Mouse (Mus musculus) midbrain, embryonic 15.5 days (tissue): ENCODE results near the gene Serpina3n. TPM values are rescaled to one million over a fixed set of nuclear protein-coding genes. Genes with fewer than 3 reads are reported as not detected.
"Not testable (repeated sequence)": the region's sequence is repeated elsewhere in the genome, so short reads cannot be mapped to it uniquely, and the experiment has no call there.

Experiments
- ATAC-seq: fragments of 200-750 bp; cut with Nextera tagmentation; replicated peaks from 2 replicates; pipeline ENCODE4 v1.8.0; 2017; ENCODE audit warnings: moderate TSS enrichment
- H3K27ac ChIP-seq: fragments of 300-500 bp; sonication (generic); 2 replicates; pipeline ENCODE4 v1.5.1; 2015; ENCODE audit warnings: mild to moderate bottlenecking, inconsistent platforms
- H3K27me3 ChIP-seq: fragments of 300-500 bp; sonication (generic); replicated peaks from 2 replicates; pipeline ENCODE4 v1.6.1; 2015; ENCODE audit warnings: inconsistent platforms
- H3K36me3 ChIP-seq: fragments of 300-500 bp; sonication (generic); replicated peaks from 2 replicates; pipeline ENCODE4 v1.6.1; 2015; ENCODE audit warnings: inconsistent platforms
- H3K4me1 ChIP-seq: fragments of 300-500 bp; sonication (generic); 2 replicates; pipeline ENCODE4 v1.6.1; 2015; ENCODE audit warnings: inconsistent platforms
- H3K4me2 ChIP-seq: fragments of 300-500 bp; sonication (generic); 2 replicates; pipeline ENCODE4 v1.6.1; 2015; ENCODE audit warnings: inconsistent platforms, mild to moderate bottlenecking, moderate library complexity
- H3K4me3 ChIP-seq: fragments of 300-500 bp; sonication (generic); 2 replicates; pipeline ENCODE4 v1.5.1; 2015; ENCODE audit warnings: mild to moderate bottlenecking, inconsistent platforms
- H3K9ac ChIP-seq: fragments of 300-500 bp; sonication (generic); 2 replicates; pipeline ENCODE4 v1.6.1; 2015; ENCODE audit warnings: mild to moderate bottlenecking, inconsistent platforms
- H3K9me3 ChIP-seq: fragments of 300-500 bp; sonication (generic); 2 replicates; pipeline ENCODE4 v1.6.1; 2016; ENCODE audit warnings: inconsistent platforms
- WGBS: fragments of 180-500 bp; shearing (Covaris S2); methylation state at CpG from one replicate; pipeline ENCODE4 v1.1.7; 2015; ENCODE audit warnings: mixed read lengths; 5-methylcytosine and 5-hydroxymethylcytosine counted together
- polyA plus RNA-seq: library from polyadenylated mRNA; unstranded; fragments of >200 nt; fragmentation: Nextera tagmentation; extraction: Ambion mirVana; gene quantifications from 2 replicates; pipeline ENCODE4 v1.2.1, GENCODE M21; 2015

Serpina3n gene
- polyA plus RNA-seq: 0.44 and 0.47 TPM in 2 replicates

DNA sequence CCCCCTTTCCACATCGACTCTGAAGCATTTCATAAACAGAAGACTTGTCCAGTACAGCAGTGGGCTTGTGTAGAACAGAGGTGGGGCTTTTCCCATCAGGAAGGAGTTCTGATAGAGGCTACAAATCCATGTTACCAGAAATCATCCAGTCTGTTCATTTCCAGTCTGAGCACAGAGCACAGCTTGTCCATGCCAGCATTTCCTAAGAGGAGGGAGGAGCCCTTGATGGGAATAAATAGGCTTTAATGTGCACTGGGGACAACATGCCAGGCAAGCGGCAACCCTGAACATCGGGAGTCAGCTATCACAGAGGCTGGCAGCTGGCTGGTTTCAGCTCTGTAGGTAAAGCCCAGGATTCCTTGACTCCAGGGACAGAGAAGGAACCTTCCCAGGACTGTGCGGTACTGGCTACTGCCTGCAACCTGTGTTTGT is at the start of gene Serpina3n:
TSS of gene Serpina3n (plus strand) at position 276 of the 432 bp plus-strand sequence.
- no peak within 1 kb of the TSS for H3K27ac ChIP-seq
- H3K27me3 ChIP-seq: no peaks in the 10 kb centered on the region
- H3K9ac ChIP-seq: no peak within 1 kb of the TSS
- no peak within 1 kb of the TSS for H3K4me2 ChIP-seq
- ATAC-seq: no peak
- H3K4me1 ChIP-seq: no peaks in the 10 kb centered on the region
- H3K4me3 ChIP-seq: no peak within 1 kb of the TSS
- no peaks in the 10 kb centered on the region for H3K36me3 ChIP-seq
- WGBS: 56% methylated on average over 4 of the region's 4 CpGs
- H3K9me3 ChIP-seq: no peaks in the 10 kb centered on the region

DNA sequence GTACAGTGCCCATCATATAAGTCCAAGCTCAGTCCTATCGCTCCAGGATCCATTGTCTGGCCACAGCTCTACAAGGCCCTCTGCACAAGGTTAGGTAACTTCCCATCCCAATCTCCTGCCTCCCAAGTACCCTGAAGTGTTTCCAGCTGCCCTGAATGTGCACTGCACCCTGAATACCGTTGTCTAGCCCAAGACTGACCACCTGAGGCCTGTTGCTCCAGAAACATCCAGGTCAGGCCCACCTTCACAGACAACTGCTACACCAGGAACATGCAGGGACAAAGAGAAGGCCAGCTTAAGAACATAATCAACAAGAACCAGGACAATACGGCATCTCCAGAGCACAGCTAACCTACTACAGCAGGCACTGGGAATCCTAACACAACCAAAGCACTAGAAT is 36.5 kb upstream of the Serpina3n start:
- H3K9ac ChIP-seq: no peak overlapping the region
- no peaks in the 10 kb centered on the region for H3K4me1 ChIP-seq
- no peaks in the 10 kb centered on the region for H3K36me3 ChIP-seq
- no peak for ATAC-seq
- no peak overlapping the region for H3K4me3 ChIP-seq
- no peaks in the 10 kb centered on the region for H3K27me3 ChIP-seq
- 84% methylated on average over 3 of the region's 3 CpGs for WGBS
- no peak overlapping the region for H3K4me2 ChIP-seq
- H3K9me3 ChIP-seq: no peaks in the 10 kb centered on the region
- H3K27ac ChIP-seq: no peak overlapping the region

DNA sequence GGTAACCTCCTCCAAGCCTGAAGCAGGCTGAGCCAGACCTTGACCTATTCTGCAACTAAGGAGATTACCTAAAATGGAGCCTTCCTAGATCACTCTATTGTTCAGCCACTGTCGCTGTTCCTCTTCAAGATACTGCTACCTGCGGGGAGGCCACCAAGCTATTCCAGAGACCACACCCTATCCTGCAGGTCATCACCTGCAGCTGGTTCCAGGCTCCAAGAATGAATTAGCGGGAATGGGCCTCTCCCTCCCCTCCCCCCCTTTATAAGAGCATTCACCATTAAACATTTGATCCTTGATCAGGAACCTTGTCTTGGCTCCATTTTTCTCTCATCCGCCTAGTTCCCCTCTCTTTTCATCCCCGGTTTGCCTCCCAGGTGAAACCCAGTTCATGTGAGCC is 29.4 kb upstream of the Serpina3n start:
- not testable (repeated sequence) for H3K9me3 ChIP-seq, H3K4me2 ChIP-seq, H3K9ac ChIP-seq, H3K36me3 ChIP-seq, H3K4me3 ChIP-seq, ATAC-seq, H3K27ac ChIP-seq, H3K27me3 ChIP-seq, H3K4me1 ChIP-seq
- 73% methylated on average over 5 of the region's 5 CpGs for WGBS

DNA sequence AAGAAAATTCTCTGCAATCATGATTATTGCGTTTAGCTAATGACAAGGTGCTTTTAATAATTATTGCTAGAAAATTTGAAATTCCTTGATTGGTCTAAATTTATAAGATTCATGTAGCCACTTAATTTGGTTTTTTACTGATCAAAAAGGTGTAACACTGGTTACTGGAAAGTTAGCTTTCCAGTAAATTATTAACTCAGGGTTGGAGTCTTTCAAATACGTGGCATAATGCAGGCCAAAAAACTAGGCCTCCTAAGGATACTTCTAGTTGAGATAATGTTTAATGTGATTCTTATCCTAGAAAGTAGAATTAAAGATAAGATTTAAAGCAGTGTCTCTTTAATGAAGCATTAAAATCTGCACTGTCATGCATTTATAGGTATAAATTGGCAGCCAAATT is 28.2 kb upstream of the Serpina3n start:
- H3K4me3 ChIP-seq, H3K4me2 ChIP-seq, H3K36me3 ChIP-seq, H3K4me1 ChIP-seq, ATAC-seq, H3K27me3 ChIP-seq, H3K9ac ChIP-seq, H3K27ac ChIP-seq, H3K9me3 ChIP-seq: not testable (repeated sequence)
- 80% methylated on average over 2 of the region's 2 CpGs for WGBS

DNA sequence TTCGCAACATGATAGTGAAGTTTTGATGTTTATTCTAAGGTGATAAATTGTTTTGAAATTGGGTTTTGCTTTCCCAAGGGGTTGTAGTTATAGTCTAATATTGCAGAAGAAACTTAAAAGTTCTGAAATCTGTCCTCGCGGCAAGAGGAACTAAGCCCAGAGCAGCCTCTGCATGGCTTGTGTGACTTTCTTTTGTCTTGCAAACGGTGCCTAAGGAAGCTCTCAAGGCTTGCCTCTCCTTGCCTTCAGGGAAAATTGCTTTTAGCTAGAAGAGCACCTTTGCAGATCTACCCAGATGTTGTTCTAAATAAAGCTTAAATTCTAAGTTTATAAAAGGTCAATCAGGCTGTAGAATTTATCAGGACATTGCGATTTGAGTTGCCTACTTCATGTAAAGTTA is 27.7 kb upstream of the Serpina3n start:
- H3K4me1 ChIP-seq, H3K27ac ChIP-seq, H3K27me3 ChIP-seq, ATAC-seq, H3K4me2 ChIP-seq, H3K4me3 ChIP-seq, H3K9ac ChIP-seq, H3K9me3 ChIP-seq, H3K36me3 ChIP-seq: not testable (repeated sequence)
- WGBS: 47% methylated on average over 5 of the region's 5 CpGs

DNA sequence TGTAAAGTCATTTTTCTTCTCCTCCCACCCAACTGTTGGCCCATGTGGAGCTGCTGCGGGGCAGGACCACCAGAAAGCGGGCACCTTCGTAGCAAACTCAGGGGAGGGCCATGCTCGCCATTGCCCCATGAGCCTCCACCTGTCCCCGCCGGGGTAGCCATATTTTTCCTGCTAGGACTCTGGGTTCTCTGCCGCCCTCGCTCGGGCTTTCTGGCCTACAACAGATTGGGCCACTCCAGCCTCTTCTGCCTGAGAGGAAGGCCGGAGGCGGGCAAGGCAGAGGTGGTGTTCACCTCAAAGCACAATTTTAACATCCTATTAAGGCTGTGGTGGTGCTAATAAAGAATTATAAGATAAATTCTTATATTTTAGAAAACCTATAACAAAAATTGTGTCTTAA is 26.7 kb upstream of the Serpina3n start:
- Histone ChIP-seq H3K36me3 (no peaks in the 10 kb centered on the region), H3K27me3 (no peaks in the 10 kb centered on the region), H3K9me3 (no peaks in the 10 kb centered on the region), H3K4me2 (no peak overlapping the region), H3K4me1 (no peaks in the 10 kb centered on the region), H3K9ac (no peak overlapping the region), H3K27ac (no peak overlapping the region), H3K4me3 (no peak overlapping the region)
- WGBS: 98% methylated on average over 11 of the region's 11 CpGs
- ATAC-seq: no peak

DNA sequence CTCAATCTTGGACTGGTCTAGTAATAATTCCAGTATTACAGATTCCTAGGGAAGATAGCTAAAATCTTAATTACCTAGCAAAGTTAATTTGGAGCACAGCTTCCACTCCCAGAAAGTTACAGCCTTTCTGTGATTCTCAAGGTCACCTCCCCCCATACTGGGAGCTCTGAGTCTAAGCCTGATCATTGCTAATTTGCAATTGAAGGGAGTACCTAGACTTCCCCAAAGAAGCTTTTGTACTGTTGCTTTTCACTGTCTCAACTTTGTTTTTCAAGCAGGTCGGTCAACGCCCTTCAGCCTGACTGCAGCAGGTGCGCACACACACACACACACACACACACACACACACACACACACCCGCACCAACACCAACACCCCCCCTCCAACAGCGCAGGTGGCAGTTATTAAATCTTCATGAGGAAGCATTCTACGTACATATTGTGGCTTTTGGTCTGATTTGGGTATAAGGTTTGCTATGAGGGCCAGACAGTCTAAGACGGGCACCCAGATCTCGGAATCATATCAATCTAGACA is 25.4 kb upstream of the Serpina3n start:
- not testable (repeated sequence) for H3K4me2 ChIP-seq, H3K36me3 ChIP-seq, H3K9ac ChIP-seq, ATAC-seq, H3K4me3 ChIP-seq, H3K4me1 ChIP-seq, H3K27ac ChIP-seq, H3K9me3 ChIP-seq, H3K27me3 ChIP-seq
- WGBS: 91% methylated on average over 8 of the region's 8 CpGs

DNA sequence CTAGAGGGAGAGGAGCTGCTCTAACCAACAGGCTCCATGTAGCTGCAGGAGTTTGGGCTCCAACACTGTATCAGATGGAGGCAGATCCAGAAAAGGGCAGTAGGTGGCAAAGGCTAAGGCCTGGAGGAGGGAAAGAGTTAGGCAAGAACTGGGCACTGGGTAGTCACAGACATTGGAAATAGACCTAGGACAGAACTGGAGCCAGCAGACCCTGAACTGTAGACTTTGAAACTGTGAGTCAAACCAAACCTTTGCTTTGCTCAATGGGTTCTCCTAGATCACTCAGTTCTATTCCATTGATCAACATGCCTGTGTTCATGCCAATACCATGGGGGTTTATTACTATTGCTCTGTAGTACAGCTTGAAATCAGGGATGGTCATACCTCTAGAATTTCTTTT is 20.5 kb upstream of the Serpina3n start:
- not testable (repeated sequence) for ATAC-seq

DNA sequence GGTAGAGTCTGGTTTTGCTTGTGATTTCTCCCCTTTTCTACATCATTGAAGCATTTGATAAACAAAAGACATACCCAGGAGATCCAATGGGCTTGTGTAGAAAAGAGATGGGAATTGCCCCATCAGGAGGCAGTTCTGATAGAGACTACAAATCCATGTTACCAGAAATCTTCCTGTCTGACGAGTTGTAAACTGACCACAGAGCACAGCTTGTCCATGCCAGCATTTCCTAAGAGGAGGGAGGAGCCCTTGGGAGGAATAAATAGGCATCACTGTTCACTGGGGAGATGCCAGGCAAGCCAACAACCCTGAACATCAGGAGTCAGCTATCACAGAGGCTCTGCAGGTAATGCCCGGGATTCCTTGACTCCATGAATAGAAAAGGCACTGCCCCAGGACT is 19.7 kb upstream of the Serpina3n start:
- not testable (repeated sequence) for H3K36me3 ChIP-seq, H3K27me3 ChIP-seq, H3K4me3 ChIP-seq, H3K27ac ChIP-seq, H3K4me1 ChIP-seq, H3K9ac ChIP-seq, ATAC-seq, H3K4me2 ChIP-seq, H3K9me3 ChIP-seq
- WGBS: 67% methylated on average over 2 of the region's 2 CpGs

More for the DNA sequence above, 20.5 kb upstream of the Serpina3n start:
- not testable (repeated sequence) for H3K27ac ChIP-seq, H3K9me3 ChIP-seq, H3K4me3 ChIP-seq, H3K36me3 ChIP-seq, H3K4me2 ChIP-seq, H3K4me1 ChIP-seq, H3K9ac ChIP-seq, H3K27me3 ChIP-seq

DNA sequence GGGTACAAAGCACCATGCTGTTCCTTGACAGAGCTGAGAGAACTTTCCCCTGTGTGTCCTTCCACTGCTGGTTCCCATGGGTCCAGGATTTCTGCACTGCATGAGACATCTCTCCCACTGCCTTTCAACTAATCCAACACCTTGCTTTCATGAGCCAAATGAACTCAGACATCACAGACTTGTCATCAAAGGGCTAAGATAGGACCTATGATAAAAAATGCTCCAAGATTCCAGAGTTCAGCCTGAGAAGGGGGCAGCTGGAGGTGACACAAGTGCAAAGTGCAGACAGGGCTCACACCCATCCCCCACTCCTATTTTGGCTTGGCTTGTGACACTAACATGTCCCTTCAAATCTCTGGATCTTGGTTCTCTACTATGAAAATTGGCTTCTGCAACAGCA is 18.1 kb upstream of the Serpina3n start:
- Histone ChIP-seq H3K27ac (no peak overlapping the region), H3K9ac (no peak overlapping the region), H3K9me3 (no peaks in the 10 kb centered on the region), H3K36me3 (no peaks in the 10 kb centered on the region), H3K4me3 (no peak overlapping the region), H3K27me3 (no peaks in the 10 kb centered on the region), H3K4me1 (no peaks in the 10 kb centered on the region), H3K4me2 (no peak overlapping the region)
- no peak for ATAC-seq

DNA sequence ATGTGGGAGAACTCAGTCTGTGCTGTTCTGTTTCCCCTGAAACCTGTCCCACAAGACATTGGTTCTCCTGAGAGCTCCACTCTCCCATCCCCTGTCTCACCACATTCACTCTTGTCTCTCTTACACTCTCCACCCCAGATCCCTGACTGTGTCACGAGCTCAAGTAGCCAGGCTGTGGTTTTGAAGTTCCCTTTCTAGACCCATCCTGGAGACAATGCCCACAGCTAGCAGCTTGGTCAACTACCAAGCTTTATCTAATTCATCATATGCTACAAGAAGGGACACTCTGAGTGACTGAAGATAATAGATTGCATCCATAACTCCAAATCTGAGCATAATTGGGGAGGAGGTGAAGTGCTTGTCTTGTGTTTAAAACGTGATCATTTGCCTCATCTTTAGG is 15.5 kb upstream of the Serpina3n start:
- not testable (repeated sequence) for ATAC-seq, H3K4me2 ChIP-seq

DNA sequence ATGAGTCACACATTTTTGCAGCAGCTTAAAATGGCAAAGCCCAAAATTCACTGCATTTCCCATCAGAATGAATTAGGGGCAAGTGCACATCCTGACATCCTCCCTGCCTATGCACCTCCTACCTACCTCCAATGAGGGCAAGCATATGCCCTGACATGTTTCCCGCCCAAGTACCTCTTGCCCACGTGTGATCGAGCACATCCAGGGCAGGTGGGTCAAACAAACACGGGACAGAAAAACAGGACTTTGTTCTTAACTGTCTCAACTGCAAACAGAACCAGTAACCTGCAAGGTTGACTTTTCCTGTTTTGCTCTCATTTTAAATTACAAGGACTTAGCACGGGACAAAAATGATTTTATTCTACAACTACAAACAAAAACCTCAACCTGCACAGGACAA is 2.6 kb upstream of the Serpina3n start:
- H3K4me1 ChIP-seq: no peaks in the 10 kb centered on the region
- 85% methylated on average over 5 of the region's 5 CpGs for WGBS
- no peaks in the 10 kb centered on the region for H3K9me3 ChIP-seq
- H3K27me3 ChIP-seq: no peaks in the 10 kb centered on the region
- no peak overlapping the region for H3K4me3 ChIP-seq
- no peak for ATAC-seq
- H3K9ac ChIP-seq: no peak overlapping the region
- no peak overlapping the region for H3K27ac ChIP-seq
- H3K36me3 ChIP-seq: no peaks in the 10 kb centered on the region
- no peak overlapping the region for H3K4me2 ChIP-seq

More for the DNA sequence above, 15.5 kb upstream of the Serpina3n start:
- not testable (repeated sequence) for H3K4me3 ChIP-seq, H3K27ac ChIP-seq, H3K4me1 ChIP-seq, H3K9ac ChIP-seq, H3K36me3 ChIP-seq, H3K27me3 ChIP-seq, H3K9me3 ChIP-seq
- 74% methylated on average over 2 of the region's 2 CpGs for WGBS

DNA sequence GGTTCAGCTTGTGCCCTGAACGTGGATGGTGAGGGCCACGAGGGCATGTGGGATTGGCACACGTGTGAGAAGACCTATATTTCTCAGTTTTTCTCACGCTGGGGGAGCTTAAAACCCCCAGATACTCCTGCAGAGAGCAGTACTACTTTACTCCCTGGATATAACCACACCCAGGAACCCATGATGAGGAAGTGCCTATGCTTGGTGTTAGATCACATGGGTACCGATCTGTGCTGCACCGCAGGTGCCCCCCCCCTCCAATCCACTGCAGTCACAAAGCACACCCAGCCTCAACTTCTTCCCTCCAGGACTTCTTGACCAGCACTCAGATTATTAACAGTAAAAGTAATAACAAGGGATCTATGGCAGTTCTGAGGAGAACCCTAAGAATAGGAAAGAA is 6.0 kb downstream of the Serpina3n start:
- no peak overlapping the region for H3K9ac ChIP-seq
- H3K27me3 ChIP-seq: no peaks in the 10 kb centered on the region
- no peak overlapping the region for H3K4me3 ChIP-seq
- no peaks in the 10 kb centered on the region for H3K36me3 ChIP-seq
- H3K4me1 ChIP-seq: no peaks in the 10 kb centered on the region
- ATAC-seq: no peak
- no peak overlapping the region for H3K4me2 ChIP-seq
- H3K27ac ChIP-seq: no peak overlapping the region
- WGBS: 84% methylated on average over 6 of the region's 6 CpGs
- no peaks in the 10 kb centered on the region for H3K9me3 ChIP-seq
